Mouse (Mus musculus) Muller cell, postnatal 12 days (primary cell): ENCODE results near the gene Metap2.

Experiments used
- DNase-seq: peaks from one replicate; pipeline ENCODE4 v3.0.0-alpha.2; 2015; ENCODE audit errors: inconsistent ontology term

Gene Metap2

DNA sequence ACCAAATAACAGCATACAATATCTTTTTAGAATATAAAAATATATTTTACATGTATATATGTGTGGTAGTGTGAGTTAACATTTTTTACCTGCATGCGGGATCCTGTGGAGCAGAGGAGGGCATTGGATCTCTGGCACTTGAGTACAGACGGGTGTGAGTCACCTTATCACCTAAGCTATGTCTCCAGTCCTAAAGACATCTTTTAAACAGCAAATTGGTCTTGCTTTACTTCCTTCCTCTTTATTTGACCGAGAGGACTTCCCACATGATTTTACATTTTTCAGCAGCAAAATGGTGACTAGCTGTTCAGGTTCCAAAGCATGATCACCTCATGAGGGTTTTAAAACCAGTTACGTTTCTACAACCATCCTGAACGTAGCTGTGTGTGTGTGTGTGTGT lies 14.4 kb upstream of the Metap2 start:
- no peak for DNase-seq

DNA sequence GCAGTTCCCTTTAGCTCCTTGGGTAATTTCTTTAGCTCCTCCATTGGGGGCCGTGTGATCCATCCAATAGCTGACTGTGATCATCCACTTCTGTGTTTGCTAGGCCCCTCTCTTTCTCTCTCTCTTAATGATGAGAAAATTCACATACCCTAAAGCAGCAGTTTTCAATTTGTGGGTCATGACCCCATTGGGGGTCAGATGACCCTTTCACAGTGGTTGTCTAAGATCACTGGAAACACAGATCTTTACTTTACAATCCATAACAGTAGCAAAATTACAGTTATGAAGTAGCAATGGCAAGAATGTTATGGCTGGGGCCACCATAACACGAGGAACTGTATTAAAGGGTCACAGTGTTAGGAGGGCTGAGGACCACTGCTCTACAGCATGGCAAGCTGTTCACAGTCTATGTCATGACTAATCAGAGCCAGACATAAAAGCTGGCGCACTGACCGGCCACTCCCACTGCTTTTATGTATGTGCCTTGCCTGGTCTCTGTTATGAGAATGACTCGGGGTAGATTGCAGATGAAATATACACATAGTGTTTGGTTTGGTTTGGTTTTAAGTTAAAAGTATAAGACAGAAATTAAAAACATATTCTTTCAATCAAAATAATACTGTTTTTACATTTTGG lies 13.0 kb upstream of the Metap2 start:
- no peak for DNase-seq

DNA sequence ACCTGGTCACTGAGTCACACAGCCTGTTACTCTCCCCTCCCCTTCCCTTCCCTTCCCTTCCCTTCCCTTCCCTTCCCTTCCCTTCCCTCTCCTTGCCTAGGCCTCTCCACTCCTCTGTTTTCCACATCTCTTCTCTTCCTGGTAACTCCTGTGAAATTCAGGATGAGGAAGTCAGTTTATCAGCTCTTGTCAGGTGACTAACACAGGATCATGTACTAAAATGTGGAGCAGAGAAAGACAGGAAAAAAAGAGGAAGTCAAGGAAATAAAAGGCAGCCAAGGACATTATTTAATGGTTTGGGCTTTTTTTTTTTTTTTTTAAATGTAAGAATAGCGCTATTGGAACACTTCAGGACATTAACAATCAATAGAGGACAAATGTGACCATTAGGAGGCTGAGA lies 12.1 kb upstream of the Metap2 start:
- DNase-seq = no peak

DNA sequence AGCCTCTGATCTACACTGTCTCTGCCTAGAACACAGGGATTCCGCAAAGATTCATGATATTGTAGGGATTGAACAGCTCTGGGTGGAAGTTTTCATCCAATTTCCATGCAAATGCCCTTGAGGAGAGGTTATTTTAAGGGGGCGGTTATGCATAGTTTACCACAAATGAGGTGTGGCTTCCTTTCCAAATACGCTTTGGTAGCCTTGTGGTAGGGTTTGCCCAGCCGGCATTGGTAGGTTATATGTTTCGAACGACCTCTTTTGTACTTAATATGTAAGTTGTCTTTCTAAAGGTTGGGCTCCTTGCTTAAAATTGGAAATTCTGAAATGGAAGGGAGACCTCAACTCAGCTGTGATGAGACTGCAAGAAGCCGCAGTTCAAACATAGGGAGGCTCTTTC lies 11.6 kb upstream of the Metap2 start:
- no peak for DNase-seq

DNA sequence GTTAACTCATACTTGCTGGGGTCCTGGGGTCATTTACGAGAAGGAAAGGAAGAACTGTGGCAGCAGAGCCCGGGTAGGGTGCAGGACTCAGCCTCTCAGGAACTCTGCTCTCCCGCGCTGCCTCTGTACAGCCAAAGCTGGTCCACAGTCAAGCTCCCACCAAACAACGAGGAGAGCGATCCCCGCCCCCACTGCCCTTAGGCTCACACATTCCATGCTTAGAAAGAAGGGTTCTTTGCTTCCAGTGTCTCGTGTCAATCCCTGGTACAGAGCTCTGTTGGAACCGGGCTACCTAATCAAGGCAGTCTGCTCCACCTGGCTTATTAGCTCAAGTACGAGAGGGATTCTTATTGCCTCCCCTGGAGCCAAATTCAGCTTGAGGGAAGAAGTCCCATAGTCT lies 10.5 kb upstream of the Metap2 start:
- DNase-seq = no peak

DNA sequence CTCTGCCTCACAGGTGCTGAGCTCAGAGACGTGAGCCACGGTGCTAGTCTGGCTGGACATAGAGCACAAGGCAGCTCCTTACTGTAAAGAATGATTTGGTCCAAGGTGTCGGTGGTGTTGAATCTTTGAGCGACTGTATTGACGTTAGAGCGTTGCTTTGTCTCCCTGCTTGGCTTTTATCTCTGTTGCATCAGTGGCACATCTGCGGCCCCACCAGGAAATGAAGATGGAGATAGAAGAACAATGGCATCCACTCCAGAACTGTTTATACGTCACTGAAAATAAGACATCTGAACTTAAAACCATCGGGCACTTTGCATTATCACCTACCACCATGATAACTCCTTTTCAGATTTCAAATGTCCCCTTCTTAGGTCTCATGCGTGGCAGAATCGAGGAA lies 3.0 kb upstream of the Metap2 start:
- no peak for DNase-seq

DNA sequence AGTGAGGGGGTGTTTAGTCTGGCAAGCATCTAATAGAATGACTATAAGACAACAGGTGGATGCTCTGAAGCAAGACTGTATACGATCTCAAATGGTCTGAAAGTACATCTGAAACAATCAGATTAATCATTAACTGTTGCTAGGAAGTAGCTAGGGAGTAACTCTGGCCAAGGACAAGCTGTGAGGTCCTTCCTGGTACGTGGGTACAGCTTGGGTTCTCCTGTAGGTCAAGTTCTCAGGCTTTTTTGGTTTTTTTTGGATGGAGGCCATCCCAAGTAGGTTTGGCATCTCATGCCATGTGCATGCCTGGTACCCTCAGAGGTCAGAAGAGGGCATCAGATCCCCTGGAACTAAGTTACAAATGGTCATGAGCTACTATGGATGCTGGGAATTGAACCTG lies 2.4 kb upstream of the Metap2 start:
- peak; percentile 20 for DNase-seq

DNA sequence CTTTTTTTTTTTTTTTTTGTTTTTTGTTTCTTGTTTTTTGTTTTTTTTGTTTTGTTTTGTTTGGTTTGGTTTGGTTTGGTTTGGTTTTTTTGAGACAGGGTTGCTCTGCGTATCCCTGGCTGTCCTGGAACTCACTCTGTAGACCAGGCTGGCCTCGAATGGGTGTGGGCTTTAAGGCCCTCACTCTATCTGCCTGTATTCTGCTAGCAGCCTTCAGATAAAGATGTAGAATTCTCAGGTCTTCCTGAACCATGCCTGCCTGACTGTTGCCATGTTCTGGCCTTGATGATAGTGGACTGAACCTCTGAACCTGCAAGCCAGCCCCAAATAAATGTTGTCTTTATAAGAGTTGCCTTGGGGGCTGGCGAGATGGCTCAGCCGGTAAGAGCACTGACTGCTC lies 4.3 kb downstream of the Metap2 start:
- DNase-seq = no peak

DNA sequence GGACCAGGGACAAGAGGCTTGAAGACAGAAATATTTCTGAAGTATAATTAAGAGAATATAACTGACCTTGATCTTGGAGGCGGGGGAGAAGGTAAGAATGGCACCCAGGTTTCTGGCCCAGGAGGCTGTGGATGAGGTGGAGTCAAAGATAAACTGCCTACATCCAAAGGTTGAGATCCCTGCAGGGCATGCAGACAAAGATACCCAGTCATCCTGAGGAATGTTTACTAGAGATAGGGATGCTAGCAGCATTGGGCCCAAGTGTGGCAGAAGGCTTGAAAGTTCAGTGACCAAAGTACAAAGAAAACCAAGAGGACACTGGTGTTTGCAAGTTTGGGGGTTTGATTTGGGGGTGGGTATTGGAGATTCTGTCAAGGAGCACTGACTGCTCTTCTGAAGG lies 5.9 kb downstream of the Metap2 start:
- DNase-seq = no peak

DNA sequence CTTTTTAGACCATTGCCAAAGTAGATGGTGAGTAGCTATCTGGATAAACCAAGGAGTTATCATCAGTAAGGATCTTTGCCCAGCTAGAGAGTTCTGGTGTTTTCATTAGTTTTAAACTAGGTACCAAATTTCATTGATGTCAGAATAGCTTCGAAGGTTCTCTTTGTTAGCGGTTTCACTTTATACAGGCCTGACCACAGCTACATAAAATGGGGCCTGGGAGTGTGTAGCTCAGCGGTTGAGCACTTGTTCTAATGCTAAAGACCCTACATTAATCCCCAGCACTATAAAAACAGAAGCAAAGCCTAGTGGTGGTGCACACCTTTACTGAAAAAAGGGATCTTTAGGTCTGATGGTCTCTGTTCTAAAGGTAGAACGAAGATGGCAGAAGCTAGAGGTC lies 6.3 kb downstream of the Metap2 start:
- no peak for DNase-seq

DNA sequence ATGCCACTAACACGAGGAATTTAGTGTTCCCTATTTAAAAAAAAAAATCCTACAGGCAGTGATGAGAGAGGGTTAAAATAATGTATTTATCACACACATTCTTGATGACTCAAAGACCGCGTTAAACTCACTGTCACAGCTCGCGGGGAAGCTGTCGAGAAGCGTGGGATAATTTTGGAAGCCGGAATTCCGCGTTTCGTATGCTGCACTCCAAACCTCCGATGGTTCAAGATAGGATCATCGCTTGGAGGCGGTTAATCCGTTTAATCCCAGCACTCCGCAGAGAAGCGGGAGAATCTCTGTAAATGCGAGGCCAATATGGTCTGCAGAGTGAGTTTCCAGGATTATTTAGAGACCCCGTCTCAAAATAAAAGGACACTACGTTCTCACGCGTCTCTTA lies 6.9 kb downstream of the Metap2 start:
- no peak for DNase-seq

DNA sequence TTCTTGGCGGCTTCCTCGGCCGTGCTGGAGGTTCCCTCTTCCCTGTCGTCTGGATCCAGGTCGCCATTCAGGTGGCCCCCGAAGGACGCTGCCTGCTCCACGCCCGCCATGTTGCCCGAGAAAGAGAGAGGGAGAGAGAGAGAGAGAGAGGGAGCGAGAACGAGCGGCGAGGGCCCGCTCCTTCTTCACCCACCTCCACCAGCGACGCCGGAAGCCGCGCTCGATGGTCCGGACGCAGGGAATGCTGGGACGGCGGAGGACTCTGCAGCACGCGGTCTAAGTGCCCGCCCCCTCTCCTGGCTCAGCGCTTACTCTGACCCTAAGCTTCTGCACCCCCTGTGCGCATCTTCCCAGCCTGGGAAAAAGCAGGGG lies 7.3 kb downstream of the Metap2 start:
- DNase-seq = peak; percentile 93

DNA sequence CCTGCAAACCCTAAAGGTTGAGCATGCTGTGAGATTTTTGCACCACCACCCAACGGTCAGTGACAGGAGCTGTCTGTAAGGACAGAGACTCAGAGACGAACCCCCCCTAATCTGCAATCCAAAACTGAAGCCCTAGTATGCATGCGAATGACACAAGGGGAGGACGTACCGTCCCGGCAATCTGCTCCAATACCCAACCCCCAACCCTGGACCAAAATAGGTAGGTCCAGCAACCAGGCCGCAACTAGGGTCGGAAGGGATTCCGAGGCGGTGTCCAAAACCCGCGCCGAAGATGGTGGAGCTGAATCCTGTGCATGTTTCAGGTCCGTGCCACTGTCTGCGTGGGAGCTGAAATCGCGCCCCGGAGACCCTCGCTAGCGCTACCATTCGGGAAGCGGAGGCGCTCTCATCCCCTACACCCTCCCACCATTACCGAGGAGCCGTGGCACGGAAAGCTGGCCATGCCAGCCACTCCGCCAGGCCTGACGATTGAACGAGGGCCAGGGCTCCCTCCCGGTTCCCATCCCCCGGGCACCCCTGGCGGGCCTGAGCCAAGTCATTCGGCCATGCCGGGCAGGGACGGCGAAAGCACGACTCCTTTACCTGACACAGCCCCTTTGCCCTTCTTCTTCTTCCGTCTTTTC lies 7.8 kb downstream of the Metap2 start:
- no peak for DNase-seq

DNA sequence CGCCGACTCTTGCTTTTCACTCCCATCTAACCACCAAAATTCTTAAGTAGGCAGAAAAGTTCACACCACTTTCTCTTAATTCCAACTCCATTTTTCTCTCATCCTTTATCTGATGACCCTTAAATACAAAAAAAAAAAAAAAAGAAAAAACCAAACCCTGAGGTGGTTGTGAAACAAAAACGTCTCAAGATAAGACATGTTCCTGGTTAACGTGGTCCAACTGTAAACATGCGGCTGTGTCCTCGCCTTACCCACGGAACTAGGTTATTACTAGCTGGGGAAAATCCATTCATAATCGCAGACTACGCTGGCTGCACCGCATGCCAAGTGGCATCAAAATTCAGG lies 8.3 kb downstream of the Metap2 start:
- DNase-seq = no peak

DNA sequence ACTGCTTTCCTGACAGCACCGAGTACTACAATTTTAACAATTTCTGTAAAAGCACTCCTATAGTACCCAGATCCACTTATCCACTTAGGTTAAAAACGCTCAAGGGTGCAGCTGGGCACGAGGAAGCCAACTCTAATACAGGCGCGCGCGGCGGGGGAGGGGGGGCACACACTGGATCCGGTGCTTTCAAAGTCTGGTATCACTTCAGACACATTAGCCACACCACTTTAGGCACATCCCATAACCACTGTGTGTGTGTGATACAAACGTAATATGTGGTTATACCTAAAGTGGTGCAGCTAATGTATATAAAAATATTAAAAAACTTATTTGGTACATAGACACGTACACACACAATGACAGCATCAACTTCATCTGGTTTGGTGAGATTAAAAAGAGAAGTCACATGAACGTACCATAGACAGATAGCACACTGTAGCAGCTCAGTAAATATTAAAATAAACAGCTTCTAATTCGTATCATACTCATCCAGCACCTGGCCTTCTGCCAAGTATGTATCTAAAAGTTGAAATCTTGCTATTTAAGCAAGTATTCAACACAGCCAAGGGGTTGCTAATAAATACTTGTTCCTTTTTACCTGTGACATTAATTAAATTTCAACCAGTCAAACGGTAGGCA lies 10.9 kb downstream of the Metap2 start:
- DNase-seq = no peak

DNA sequence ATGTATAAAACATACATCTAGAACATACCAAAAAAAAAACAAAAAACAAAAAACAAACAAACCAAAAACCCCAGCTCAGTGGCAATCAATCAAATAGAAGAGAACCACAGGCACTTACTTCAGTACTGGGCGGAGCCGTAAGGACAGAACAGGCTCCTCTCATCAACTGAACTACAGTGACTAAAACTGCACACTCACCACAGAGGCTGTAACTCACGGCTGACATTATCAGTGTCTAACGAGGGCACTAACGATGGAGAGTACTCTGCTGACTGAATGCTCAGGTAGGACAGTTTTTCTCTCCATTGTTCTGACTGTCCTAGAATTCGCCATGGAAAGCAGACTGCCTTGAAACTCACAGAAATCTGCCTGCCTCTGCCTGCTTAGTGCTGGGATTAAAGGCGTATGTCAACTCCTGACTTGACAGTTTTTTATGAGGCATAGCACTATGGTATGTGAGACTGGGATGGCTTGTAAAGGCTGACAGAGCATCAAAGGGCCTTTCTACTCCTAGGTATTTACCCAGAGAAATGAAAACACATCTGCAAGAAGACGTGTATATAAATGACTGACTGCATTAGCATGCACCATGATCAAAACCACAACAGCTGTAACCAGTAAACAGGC lies 14.0 kb downstream of the Metap2 start:
- no peak for DNase-seq

DNA sequence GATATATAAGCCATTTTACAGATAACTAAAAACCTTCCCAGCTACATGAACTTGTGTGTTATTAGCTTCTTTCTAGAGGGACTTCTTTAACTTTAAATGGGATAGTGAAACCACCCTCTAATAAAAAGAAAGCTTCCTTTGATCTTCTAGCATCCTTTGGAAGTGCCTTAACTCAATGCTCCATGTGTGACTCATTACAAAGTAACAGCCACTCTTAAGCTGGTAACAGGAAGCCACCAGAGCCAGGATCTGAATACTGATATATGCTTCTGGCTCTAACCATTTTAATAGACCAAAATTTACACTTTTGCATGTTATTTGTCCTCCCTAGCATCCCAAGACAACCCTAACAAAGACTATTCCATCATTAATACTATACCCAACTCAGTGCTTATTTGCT lies 15.0 kb downstream of the Metap2 start:
- DNase-seq = no peak

DNA sequence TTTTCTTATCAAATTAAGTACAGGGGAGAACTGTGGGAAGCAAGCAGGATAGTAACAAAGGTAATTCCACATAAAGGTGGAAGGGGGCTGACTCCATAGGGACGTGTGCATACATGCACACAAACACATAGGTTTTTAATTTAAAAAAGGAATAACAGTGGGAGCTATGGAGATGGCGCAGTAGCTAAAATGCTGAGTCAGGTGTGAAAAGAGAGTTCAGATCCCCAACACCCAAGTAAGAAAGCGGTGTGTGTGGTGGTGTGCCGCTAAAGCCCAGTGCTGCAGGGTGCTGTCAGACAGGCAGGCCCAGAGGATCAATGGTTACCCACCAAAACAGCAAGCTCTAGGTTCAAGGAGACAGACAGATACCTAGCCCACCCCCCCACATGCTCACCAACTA lies 18.2 kb downstream of the Metap2 start:
- no peak for DNase-seq

DNA sequence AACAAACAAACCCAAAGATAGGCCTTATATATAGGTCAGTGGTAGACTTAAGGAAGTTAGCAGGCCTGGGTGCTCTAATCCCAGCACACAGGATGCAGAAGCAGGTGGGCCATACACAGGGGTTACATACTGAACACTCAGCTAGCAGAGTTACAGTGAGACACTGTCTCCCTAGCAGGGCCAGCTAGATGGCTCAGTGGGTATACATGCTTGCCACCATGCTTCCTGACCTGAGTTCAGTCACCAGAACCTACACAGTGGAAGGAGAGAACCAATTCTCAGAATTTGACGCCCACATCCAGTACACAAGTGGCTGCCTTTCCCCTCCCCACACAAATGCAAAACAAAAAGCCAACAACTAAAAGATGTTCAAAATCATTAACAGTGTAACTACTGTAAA lies 20.1 kb downstream of the Metap2 start:
- no peak for DNase-seq

DNA sequence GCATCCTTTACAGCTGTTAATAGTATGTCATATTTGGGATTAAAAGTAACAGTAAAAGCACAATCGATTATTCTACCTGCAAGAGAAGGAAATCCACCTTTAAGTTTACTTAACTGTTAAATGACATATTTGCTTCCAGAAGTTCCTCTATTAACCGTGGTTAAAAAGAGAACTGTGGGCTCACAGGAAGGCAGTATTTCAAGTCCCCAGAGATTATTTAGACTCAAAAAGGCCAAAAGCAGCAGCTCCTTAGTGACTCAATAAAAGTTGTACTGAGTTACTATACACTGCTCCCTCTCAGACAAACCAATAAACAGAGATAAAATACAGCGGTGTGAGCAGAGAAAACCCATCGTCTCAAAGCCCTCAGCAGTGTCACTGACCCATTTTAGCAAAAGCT lies 28.0 kb downstream of the Metap2 start:
- DNase-seq = no peak

DNA sequence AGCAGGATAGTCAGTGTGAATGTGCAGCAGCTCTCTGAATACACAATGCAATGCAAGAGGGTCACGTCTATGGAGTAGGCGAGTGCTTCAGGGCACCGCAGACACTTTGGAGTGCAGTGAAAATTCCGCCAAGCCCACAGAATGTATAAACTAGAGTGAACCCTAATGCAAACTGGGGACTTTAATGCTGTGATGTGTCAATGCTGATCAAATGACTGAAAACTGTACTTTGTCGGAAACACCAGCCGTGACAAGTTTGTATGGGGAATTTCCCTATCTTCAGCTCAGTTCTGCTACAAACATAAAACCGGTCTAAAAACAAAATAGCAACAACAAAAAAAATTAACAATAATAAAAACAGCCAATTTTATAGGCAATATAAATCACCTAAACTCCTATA lies 28.5 kb downstream of the Metap2 start:
- DNase-seq = no peak

DNA sequence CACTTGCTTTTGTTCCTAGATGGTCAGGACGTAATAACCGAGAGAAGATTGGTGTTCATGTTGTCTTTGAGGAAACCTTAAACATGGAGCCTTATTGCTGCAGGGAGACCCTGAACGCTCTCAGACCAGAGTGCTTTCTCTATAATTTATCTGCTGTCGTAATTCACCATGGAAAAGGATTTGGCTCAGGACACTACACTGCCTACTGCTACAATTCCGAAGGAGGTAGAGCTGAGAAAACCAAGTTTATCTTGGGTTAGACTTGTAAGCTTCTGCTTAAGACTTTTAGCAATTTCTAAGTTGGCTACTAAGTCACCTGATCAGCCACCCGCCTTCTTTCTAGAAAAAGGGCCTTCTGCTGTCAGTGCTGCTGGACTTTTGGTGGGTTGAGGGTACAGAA lies 40.8 kb downstream of the Metap2 start:
- DNase-seq = no peak

DNA sequence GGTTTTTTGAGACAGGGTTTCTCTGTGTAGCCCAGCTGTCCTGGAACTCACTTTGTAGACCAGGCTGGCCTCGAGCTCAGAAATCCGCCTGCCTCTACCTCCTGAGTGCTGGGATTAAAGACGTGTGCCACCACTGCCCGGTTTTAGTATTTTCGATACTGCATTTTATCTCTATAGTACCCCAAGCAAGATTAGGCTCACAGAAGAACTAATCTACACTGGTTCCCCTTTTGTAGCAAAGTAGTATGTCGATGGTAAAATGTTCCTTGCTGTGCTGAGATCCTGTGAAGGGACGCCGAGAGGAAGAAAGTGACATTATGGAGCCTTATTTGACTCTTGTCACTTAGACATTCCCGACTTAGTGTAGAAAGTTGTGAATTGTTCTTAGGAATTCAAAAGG lies 41.8 kb downstream of the Metap2 start:
- DNase-seq = no peak
